Mouse (Mus musculus): ENCODE results near the gene Ranbp6.

GRCm38 (mm10) chr19:29826686-29827085 lies 13.9 kb upstream of the Ranbp6 start:
- TF ChIP-seq CTCF (IDR thresholded peaks at IDR 0.05; ENCODE audit: control insufficient read depth, insufficient read depth, insufficient read length) (peak; percentile 79), MAX (IDR thresholded peaks at IDR 0.05) (no peak), MYOD1 (IDR thresholded peaks at IDR 0.05; ENCODE audit: control insufficient read depth, insufficient read length, low read depth) (no peak)

Measured in C2C12 (cell line).